Mouse (Mus musculus) MEL (cell line): ENCODE measurements around the gene Kcnh1. TPM values are rescaled to one million over a fixed set of nuclear protein-coding genes. Genes with fewer than 3 reads are reported as not detected.

Experiments
- DNase-seq: peaks from one replicate; pipeline ENCODE4 v3.0.0; 2011; ENCODE audit warnings: low read depth, low spot score
- H3K27ac ChIP-seq: 2 replicates; pipeline ENCODE4 v1.5.1; 2012; ENCODE audit warnings: low read depth, mild to moderate bottlenecking, control low read depth, low read length, moderate library complexity; ENCODE audit not compliant: control insufficient read depth
- H3K27me3 ChIP-seq, 2 experiments: fragments of 150-350 bp in 1 of 2; sonication (generic) in 1 of 2; 2 replicates each; pipeline ENCODE4 v1.6.1; 2012; ENCODE audit warnings: low read length in 2 of 2, mild to moderate bottlenecking in 2 of 2, improper control_type of control experiment in 1 of 2, moderate library complexity in 1 of 2; ENCODE audit not compliant: insufficient read depth in 2 of 2, control insufficient read depth in 1 of 2
- H3K36me3 ChIP-seq, 2 experiments: 2 replicates each; pipeline ENCODE4 v1.6.1; 2012 to 2014; ENCODE audit warnings: low read length in 2 of 2, improper control_type of control experiment in 1 of 2, inconsistent platforms in 1 of 2, mild to moderate bottlenecking in 1 of 2; ENCODE audit not compliant: insufficient read depth in 2 of 2, control insufficient read depth in 1 of 2
- H3K4me1 ChIP-seq, 2 experiments: fragments of 150-350 bp in 1 of 2; sonication (generic) in 1 of 2; 2 replicates each; pipeline ENCODE4 v1.6.1; 2012; ENCODE audit warnings: low read length in 2 of 2, improper control_type of control experiment in 1 of 2, mild to moderate bottlenecking in 1 of 2; ENCODE audit not compliant: insufficient read depth in 2 of 2, control insufficient read depth in 1 of 2
- H3K4me3 ChIP-seq, 2 experiments: fragments of 150-350 bp in 1 of 2; sonication (generic) in 1 of 2; 2 replicates each; pipeline ENCODE4 v1.5.1; 2012; ENCODE audit warnings: low read depth in 2 of 2, low read length in 2 of 2, mild to moderate bottlenecking in 2 of 2, moderate library complexity in 2 of 2, control low read depth in 1 of 2, improper control_type of control experiment in 1 of 2; ENCODE audit not compliant: control insufficient read depth in 1 of 2, insufficient read depth in 1 of 2
- H3K79me2 ChIP-seq: 2 replicates; pipeline ENCODE4 v1.6.1; 2012; ENCODE audit warnings: mild to moderate bottlenecking, low read length, moderate library complexity; ENCODE audit not compliant: control insufficient read depth, poor library complexity, insufficient read depth
- H3K9ac ChIP-seq: 2 replicates; pipeline ENCODE4 v1.6.1; 2012; ENCODE audit warnings: low read depth, mild to moderate bottlenecking, control low read depth, low read length, moderate library complexity; ENCODE audit not compliant: control insufficient read depth, poor library complexity, severe bottlenecking
- H3K9me3 ChIP-seq: fragments of 150-350 bp; sonication (generic); replicated peaks from 2 replicates; pipeline ENCODE4 v1.6.1; 2012; ENCODE audit warnings: mild to moderate bottlenecking, low read length, improper control_type of control experiment, moderate library complexity; ENCODE audit not compliant: insufficient read depth
- CTCF ChIP-seq, 3 experiments: IDR thresholded peaks in 2 of 3; conservative IDR thresholded peaks in 1 of 3; 2 replicates each; pipeline ENCODE4 v1.5.1; 2011 to 2012; ENCODE audit warnings: low read length in 3 of 3, low read depth in 2 of 3, mild to moderate bottlenecking in 2 of 3, improper control_type of control experiment in 1 of 3, inconsistent platforms in 1 of 3, mixed read lengths in 1 of 3, moderate library complexity in 1 of 3; ENCODE audit not compliant: control insufficient read depth in 1 of 3, insufficient read depth in 1 of 3, poor library complexity in 1 of 3, severe bottlenecking in 1 of 3
- ELF1 ChIP-seq: IDR thresholded peaks from 2 replicates; pipeline ENCODE4 v1.6.1; 2014; ENCODE audit warnings: low read depth, mild to moderate bottlenecking, inconsistent platforms, low read length, improper control_type of control experiment, moderate library complexity
- EP300 ChIP-seq, 2 experiments: IDR thresholded peaks; 2 replicates each; pipeline ENCODE4 v1.6.1; 2011; ENCODE audit warnings: improper control_type of control experiment in 2 of 2, low read length in 2 of 2, low read depth in 1 of 2, mild to moderate bottlenecking in 1 of 2
- GATA1 ChIP-seq: IDR thresholded peaks from 2 replicates; pipeline ENCODE4 v1.6.1; 2011; ENCODE audit warnings: low read depth, low read length, improper control_type of control experiment
- KAT2A ChIP-seq: conservative IDR thresholded peaks from 2 replicates; pipeline ENCODE4 v1.6.1; 2012; ENCODE audit warnings: low read depth, low read length, improper control_type of control experiment, inconsistent platforms
- MAZ ChIP-seq: IDR thresholded peaks from 2 replicates; pipeline ENCODE4 v1.6.1; 2012; ENCODE audit warnings: low read depth, mild to moderate bottlenecking, inconsistent platforms, low read length, improper control_type of control experiment
- MYB ChIP-seq: IDR thresholded peaks from 2 replicates; pipeline ENCODE4 v1.6.1; 2011; ENCODE audit warnings: mild to moderate bottlenecking, low read depth, low read length, improper control_type of control experiment
- NELFE ChIP-seq: IDR thresholded peaks from 2 replicates; pipeline ENCODE4 v1.6.1; 2011; ENCODE audit warnings: low read depth, low read length, improper control_type of control experiment
- RAD21 ChIP-seq: IDR thresholded peaks from 2 replicates; pipeline ENCODE4 v1.6.1; 2011; ENCODE audit warnings: mild to moderate bottlenecking, low read depth, low read length, improper control_type of control experiment
- SMC3 ChIP-seq: IDR thresholded peaks from 2 replicates; pipeline ENCODE4 v1.6.1; 2011; ENCODE audit warnings: low read depth, low read length, improper control_type of control experiment
- UBTF ChIP-seq: IDR thresholded peaks from 2 replicates; pipeline ENCODE4 v1.6.1; 2012; ENCODE audit warnings: low read depth, mild to moderate bottlenecking, inconsistent platforms, low read length, improper control_type of control experiment, moderate library complexity, borderline replicate concordance; ENCODE audit not compliant: insufficient read depth
- USF1 ChIP-seq: IDR thresholded peaks from 2 replicates; pipeline ENCODE4 v1.6.1; 2014; ENCODE audit warnings: low read depth, mild to moderate bottlenecking, inconsistent platforms, low read length, improper control_type of control experiment, moderate library complexity
- ZKSCAN1 ChIP-seq: IDR thresholded peaks from 2 replicates; pipeline ENCODE4 v1.6.1; 2012; ENCODE audit warnings: low read depth, mild to moderate bottlenecking, inconsistent platforms, low read length, improper control_type of control experiment, moderate library complexity
- ZMIZ1 ChIP-seq: IDR thresholded peaks from 2 replicates; pipeline ENCODE4 v1.6.1; 2012; ENCODE audit warnings: low read depth, mild to moderate bottlenecking, inconsistent platforms, low read length, improper control_type of control experiment, moderate library complexity
- polyA plus RNA-seq, 2 experiments: library from polyadenylated mRNA; stranded (reverse) in 1 of 2; unstranded in 1 of 2; fragments of >175 nt in 1 of 2; fragments of >200 nt in 1 of 2; gene quantifications; 2 replicates each; pipeline versions ENCODE4 v1.2.1 to v1.2.4; 2012; ENCODE audit warnings: low replicate concordance in 2 of 2, low read depth in 1 of 2; ENCODE audit not compliant: insufficient read length in 2 of 2, insufficient read depth in 1 of 2, missing spikeins in 1 of 2
- total RNA-seq: library from RNA; depleted of rRNA; stranded (reverse); fragments of 300-350 nt; gene quantifications from 2 replicates; pipeline ENCODE4 v1.2.3, GENCODE M21; 2012; rRNA removed

The Kcnh1 gene
- total and polyA plus RNA-seq, 3 experiments: not detected

- no peaks in the 10 kb centered on the region for H3K36me3 ChIP-seq
These were observed 368.8 kb downstream of the Kcnh1 start for GRCm38 (mm10) chr1:192559341-192559740.

More at GRCm38 (mm10) chr1:192559341-192559740, 368.8 kb downstream of the Kcnh1 start:
- H3K4me1 ChIP-seq: no peaks in the 10 kb centered on the region
- peaks cover 0 to 4% of the 10 kb centered on the region in 2 experiments; a peak in 3 of 4 replicates for H3K27me3 ChIP-seq
- no peak overlapping the region for H3K27ac ChIP-seq
- no peak overlapping the region for H3K9ac ChIP-seq
- TF ChIP-seq UBTF: no peak
- TF ChIP-seq GATA1: no peak
- TF ChIP-seq MYB: no peak
- TF ChIP-seq ELF1: no peak
- TF ChIP-seq EP300 (IDR thresholded peaks at IDR 0.05; ENCODE audit: low read depth in 1 of 2, low read length in 2 of 2): no peak
- TF ChIP-seq NELFE: no peak
- no peak for TF ChIP-seq MAZ
- TF ChIP-seq USF1: no peak
- no peak for TF ChIP-seq SMC3
- TF ChIP-seq ZKSCAN1: no peak
- TF ChIP-seq ZMIZ1: no peak
- TF ChIP-seq RAD21: no peak
- no peak for TF ChIP-seq KAT2A
- no peak for TF ChIP-seq CTCF (IDR thresholded peaks at IDR 0.05 in 2 of 3, conservative IDR thresholded peaks at IDR 0.05 in 1 of 3; ENCODE audit: control insufficient read depth in 1 of 3, insufficient read depth in 1 of 3, low read depth in 2 of 3, low read length in 3 of 3, poor library complexity in 1 of 3, severe bottlenecking in 1 of 3)
- TF ChIP-seq, all 39 proteins: peak for 0
- Histone ChIP-seq H3K4me3 (no peak overlapping the region), H3K79me2 (no peaks in the 10 kb centered on the region), H3K9me3 (no peaks in the 10 kb centered on the region)
- no peak for DNase-seq

Other genes starting within 250 kb of the Kcnh1 start
- gene Rd3, start 213.4 kb upstream of the Kcnh1 start, total RNA-seq: not detected in 2 replicates
- not detected for gene Rd3, start 213.4 kb upstream of the Kcnh1 start, polyA plus RNA-seq
- gene Traf5, start 98.2 kb upstream of the Kcnh1 start, total RNA-seq: 3.5 and 4.0 TPM in 2 replicates
- 1 to 10 TPM in 1 of 2 experiments, not detected in 1; 7.3 TPM for gene Traf5, start 98.2 kb upstream of the Kcnh1 start, polyA plus RNA-seq
- 5.0 and 6.7 TPM in 2 replicates for gene Rcor3, start 52.7 kb upstream of the Kcnh1 start, total RNA-seq
- gene Rcor3, start 52.7 kb upstream of the Kcnh1 start, polyA plus RNA-seq: 10 to 100 TPM in 1 of 2 experiments, not detected in 1; 15.5 TPM